Mouse (Mus musculus) limb, embryonic 11.5 days (tissue): ENCODE measurements around the gene Snx19. TPM values are rescaled to one million over a fixed set of nuclear protein-coding genes. Genes with fewer than 3 reads are reported as not detected.
A peak's percentile ranks its signal among the peaks of the same experiment; 100 is the strongest.

ENCODE experiments used
- ATAC-seq: fragments of 200-750 bp; cut with Nextera tagmentation; 2 replicates; pipeline ENCODE4 v1.8.0; 2017; ENCODE audit warnings: low read depth; ENCODE audit not compliant: insufficient number of reproducible peaks, low FRiP score, low TSS enrichment
- DNase-seq: peaks from one replicate; pipeline ENCODE4 v3.0.0-alpha.2; 2015; ENCODE audit warnings: low spot score
- H3K27ac ChIP-seq: fragments of 300-500 bp; sonication (generic); replicated peaks from 2 replicates; pipeline ENCODE4 v1.5.1; 2014; ENCODE audit warnings: low read depth, mild to moderate bottlenecking, low read length
- H3K27me3 ChIP-seq: fragments of 300-500 bp; sonication (generic); 2 replicates; pipeline ENCODE4 v1.6.1; 2014; ENCODE audit warnings: mild to moderate bottlenecking, low read length, mixed read lengths; ENCODE audit not compliant: control insufficient read depth, insufficient read depth
- H3K36me3 ChIP-seq: fragments of 300-500 bp; sonication (generic); 2 replicates; pipeline ENCODE4 v1.6.1; 2014; ENCODE audit warnings: mild to moderate bottlenecking, low read length, moderate library complexity, mixed read lengths; ENCODE audit not compliant: control insufficient read depth, insufficient read depth
- H3K4me1 ChIP-seq: fragments of 300-500 bp; sonication (generic); 2 replicates; pipeline ENCODE4 v1.6.1; 2014; ENCODE audit warnings: low read length, mixed read lengths; ENCODE audit not compliant: control insufficient read depth, insufficient read depth
- H3K4me2 ChIP-seq: fragments of 300-500 bp; sonication (generic); 2 replicates; pipeline ENCODE4 v1.6.1; 2014; ENCODE audit warnings: low read depth, mild to moderate bottlenecking, moderate library complexity; ENCODE audit not compliant: severe bottlenecking
- H3K4me3 ChIP-seq: fragments of 300-500 bp; sonication (generic); 2 replicates; pipeline ENCODE4 v1.5.1; 2014; ENCODE audit warnings: low read depth, low read length
- H3K9ac ChIP-seq: fragments of 300-500 bp; sonication (generic); 2 replicates; pipeline ENCODE4 v1.6.1; 2014; ENCODE audit warnings: mild to moderate bottlenecking, low read length
- H3K9me3 ChIP-seq: fragments of 300-500 bp; sonication (generic); 2 replicates; pipeline ENCODE4 v1.6.1; 2016; ENCODE audit warnings: low read length; ENCODE audit not compliant: control insufficient read depth
- WGBS: fragments of 180-500 bp; shearing (Covaris S2); extraction: QIAGEN DNeasy Blood & Tissue Kit; methylation state at CpG from one replicate; pipeline ENCODE4 v1.1.7; 2014; 5-methylcytosine and 5-hydroxymethylcytosine counted together
- polyA plus RNA-seq: library from polyadenylated mRNA; unstranded; fragments of >200 nt; fragmentation: Nextera tagmentation; extraction: Ambion mirVana; gene quantifications from 2 replicates; pipeline ENCODE4 v1.2.1, GENCODE M21; 2014

The Snx19 gene
- polyA plus RNA-seq, 1 experiment from 2014 or later, result 21.9 TPM

- no peaks in the 10 kb centered on the region for H3K9me3 ChIP-seq
- DNase-seq, result no peak
- no peak overlapping the region for H3K4me3 ChIP-seq
- 92% methylated on average over 8 of the region's 8 CpGs for WGBS
- 0 out of 2 replicates have a peak, but pooled peaks cover 6% of the 10 kb centered on the region for H3K36me3 ChIP-seq
- no peak overlapping the region for H3K9ac ChIP-seq
- H3K4me1 ChIP-seq, result no peaks in the 10 kb centered on the region
- ATAC-seq, result no peak
- no peak overlapping the region for H3K27ac ChIP-seq
- H3K27me3 ChIP-seq, result no peaks in the 10 kb centered on the region
- no peak overlapping the region for H3K4me2 ChIP-seq
These were observed 9.1 kb downstream of the Snx19 start for GRCm38 (mm10) chr9:30435902-30436585.

- Histone ChIP-seq H3K4me1 (no peaks in the 10 kb centered on the region), H3K4me2 (no peak overlapping the region), H3K4me3 (no peak overlapping the region), H3K27ac (no peak overlapping the region), H3K9ac (no peak overlapping the region), H3K36me3 (0 out of 2 replicates have a peak, but pooled peaks cover 6% of the 10 kb centered on the region), H3K9me3 (no peaks in the 10 kb centered on the region), H3K27me3 (no peaks in the 10 kb centered on the region)
- ATAC-seq (no peak), DNase-seq (peak; percentile 45)
- 67% methylated on average over 3 of the region's 3 CpGs for WGBS
These were observed 11.6 kb downstream of the Snx19 start for GRCm38 (mm10) chr9:30438505-30438904.

DNA sequence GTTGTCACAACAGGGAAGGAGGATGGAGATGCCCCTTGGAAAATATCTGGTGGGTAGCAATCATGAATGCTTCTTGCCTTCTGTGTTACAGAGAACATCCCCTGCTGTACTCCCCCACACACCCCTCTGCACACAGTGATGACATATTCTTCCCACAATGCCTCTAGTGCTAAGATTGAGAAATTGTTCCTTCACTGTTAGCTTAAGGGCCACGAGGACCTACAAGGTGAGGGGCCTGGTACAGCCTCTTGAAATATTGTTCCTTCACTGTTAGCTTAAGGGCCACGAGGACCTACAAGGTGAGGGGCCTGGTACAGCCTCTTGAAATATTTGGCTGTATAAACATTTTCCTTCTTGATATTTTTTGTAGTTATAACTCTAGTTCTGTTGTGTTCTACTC, 14.9 kb downstream of the Snx19 start:
- H3K4me3 ChIP-seq, result no peak overlapping the region
- WGBS, result 84% methylated on average over 2 of the region's 2 CpGs
- DNase-seq, result no peak
- H3K9ac ChIP-seq, result no peak overlapping the region
- no peaks in the 10 kb centered on the region for H3K27me3 ChIP-seq
- H3K9me3 ChIP-seq, result no peaks in the 10 kb centered on the region
- H3K4me1 ChIP-seq, result no peaks in the 10 kb centered on the region
- no peak for ATAC-seq
- no peaks in the 10 kb centered on the region for H3K36me3 ChIP-seq
- no peak overlapping the region for H3K27ac ChIP-seq
- H3K4me2 ChIP-seq, result no peak overlapping the region

DNA sequence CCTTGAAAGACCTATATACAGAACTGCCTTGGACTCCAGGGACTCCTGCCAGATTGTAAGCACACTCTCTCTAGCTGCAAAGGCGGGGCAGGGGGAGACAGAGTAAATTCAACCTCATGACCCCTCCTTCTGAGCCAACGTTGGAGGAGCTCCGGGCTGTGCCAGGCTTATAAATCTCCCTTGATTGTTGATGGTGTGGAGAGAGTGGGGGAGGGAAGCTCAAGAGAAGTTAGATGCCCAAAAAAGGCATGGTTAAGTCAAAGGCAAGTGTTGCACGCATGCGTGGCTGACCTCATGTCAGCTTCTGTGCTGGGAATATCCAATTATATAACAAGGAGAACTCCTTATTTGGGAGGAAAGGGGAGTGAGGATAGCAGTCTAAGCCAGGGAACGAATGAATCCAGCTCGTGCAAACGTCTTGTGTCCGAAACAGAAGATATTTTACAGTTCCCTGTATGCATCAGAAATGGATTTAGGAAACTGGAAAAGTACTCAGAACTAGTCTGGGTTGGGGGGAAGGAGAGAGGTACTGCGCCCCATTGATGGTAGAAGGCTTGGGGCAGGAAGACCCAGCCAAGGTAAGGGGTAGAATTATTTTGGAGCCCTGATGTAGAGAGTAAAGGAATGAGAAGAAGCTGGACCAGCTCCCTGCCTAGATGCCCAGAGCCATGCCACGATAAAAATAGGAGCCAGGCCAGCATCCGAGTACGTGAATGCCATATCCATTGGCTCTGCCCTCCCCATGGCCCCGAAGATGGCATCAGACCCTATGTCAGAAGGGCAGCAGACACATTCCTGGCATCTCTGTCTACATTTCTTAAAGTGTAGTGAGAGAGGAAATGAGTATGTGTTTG, 18.6 kb downstream of the Snx19 start:
- peak; percentile 28 for DNase-seq

GRCm38 (mm10) chr9:30446126-30446525, 19.2 kb downstream of the Snx19 start:
- H3K4me3 ChIP-seq, result no peak overlapping the region
- no peaks in the 10 kb centered on the region for H3K9me3 ChIP-seq
- H3K9ac ChIP-seq, result no peak overlapping the region
- ATAC-seq, result no peak
- DNase-seq, result no peak
- 86% methylated on average over 1 of the region's 1 CpGs for WGBS
- H3K27ac ChIP-seq, result no peak overlapping the region
- no peaks in the 10 kb centered on the region for H3K4me1 ChIP-seq
- H3K36me3 ChIP-seq, result no peaks in the 10 kb centered on the region
- H3K4me2 ChIP-seq, result no peak overlapping the region
- no peaks in the 10 kb centered on the region for H3K27me3 ChIP-seq

More for the DNA sequence above, 18.6 kb downstream of the Snx19 start:
- no peak overlapping the region for H3K4me2 ChIP-seq
- 70% methylated on average over 14 of the region's 14 CpGs for WGBS
- no peak overlapping the region for H3K9ac ChIP-seq
- ATAC-seq, result no peak
- no peak overlapping the region for H3K4me3 ChIP-seq
- no peak overlapping the region for H3K27ac ChIP-seq
- H3K27me3 ChIP-seq, result no peaks in the 10 kb centered on the region
- H3K4me1 ChIP-seq, result no peaks in the 10 kb centered on the region
- no peaks in the 10 kb centered on the region for H3K9me3 ChIP-seq
- H3K36me3 ChIP-seq, result no peaks in the 10 kb centered on the region

GRCm38 (mm10) chr9:30448459-30448858, 21.6 kb downstream of the Snx19 start:
- Histone ChIP-seq H3K9me3 (no peaks in the 10 kb centered on the region), H3K27ac (no peak overlapping the region), H3K4me2 (no peak overlapping the region), H3K9ac (no peak overlapping the region), H3K36me3 (peaks cover 4% of the 10 kb centered on the region; the same call in 1 of the 2 replicates), H3K4me3 (no peak overlapping the region), H3K4me1 (no peaks in the 10 kb centered on the region), H3K27me3 (no peaks in the 10 kb centered on the region)
- WGBS, result 55% methylated on average over 4 of the region's 4 CpGs
- DNase-seq (no peak), ATAC-seq (no peak)

DNA sequence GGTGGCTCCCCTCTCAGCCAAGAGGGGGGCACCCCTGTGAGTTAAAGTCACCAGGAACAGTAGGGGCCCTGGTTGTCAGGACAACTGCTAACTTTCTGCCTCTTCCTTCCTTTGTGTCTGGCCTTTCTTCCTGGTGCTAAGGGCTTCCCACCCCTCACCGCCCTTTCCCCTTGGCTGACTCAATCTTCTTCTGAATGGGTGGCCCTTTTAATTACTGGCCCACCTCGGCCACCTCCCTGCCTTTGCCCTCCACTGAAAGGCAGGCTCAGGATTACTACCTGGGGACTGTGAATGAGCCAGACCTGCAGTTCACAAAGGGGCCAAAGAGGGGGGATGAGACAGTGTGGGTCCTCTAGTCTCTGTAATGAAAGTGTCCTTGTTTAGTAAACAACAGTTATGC, 23.0 kb downstream of the Snx19 start:
- Histone ChIP-seq H3K4me2 (no peak overlapping the region), H3K4me3 (no peak overlapping the region), H3K36me3 (peaks cover 4% of the 10 kb centered on the region; the same call in 1 of the 2 replicates), H3K9me3 (no peaks in the 10 kb centered on the region), H3K4me1 (no peaks in the 10 kb centered on the region), H3K27me3 (no peaks in the 10 kb centered on the region), H3K27ac (no peak overlapping the region), H3K9ac (no peak overlapping the region)
- 51% methylated on average over 2 of the region's 2 CpGs for WGBS
- ATAC-seq (no peak), DNase-seq (no peak)

GRCm38 (mm10) chr9:30450834-30451233, 23.9 kb downstream of the Snx19 start:
- 62% methylated on average over 2 of the region's 2 CpGs for WGBS
- Histone ChIP-seq H3K27ac (no peak overlapping the region), H3K36me3 (peaks cover 4% of the 10 kb centered on the region; the same call in 1 of the 2 replicates), H3K9me3 (no peaks in the 10 kb centered on the region), H3K4me1 (no peaks in the 10 kb centered on the region), H3K4me3 (no peak overlapping the region), H3K4me2 (no peak overlapping the region), H3K9ac (no peak overlapping the region), H3K27me3 (no peaks in the 10 kb centered on the region)
- DNase-seq (no peak), ATAC-seq (no peak)
